In genomic region chr16:75593501-75594183, GRCm38 (mm10) we compare ENCODE assay signal across 8 mouse cellular contexts. TPM values are rescaled to one million over a fixed set of nuclear protein-coding genes. Genes with fewer than 3 reads are reported as not detected.
DNase-seq lines count a peak whose midpoint lies in the region; ATAC-seq and TF ChIP-seq lines count a peak whose summit lies in the region.

No protein-coding gene starts in this region.

- H3K4me1 ChIP-seq in kidney, adult 2 months (ENCODE audit: control insufficient read depth, insufficient read depth, low read length): no peaks in the 10 kb centered on the region
- no peaks in the 10 kb centered on the region for H3K4me1 ChIP-seq in bone marrow macrophage, adult 2 months (ENCODE audit: control insufficient read depth, insufficient read depth, low read length)
- H3K4me1 ChIP-seq in hindbrain, embryonic 15.5 days (replicated peaks): peaks cover 10% of the 10 kb centered on the region
- H3K4me1 ChIP-seq in midbrain, embryonic 14.5 days (ENCODE audit: control insufficient read depth, insufficient read depth, low read length): peaks cover 9% of the 10 kb centered on the region; the same call in 1 of the 2 replicates

- H3K27me3 ChIP-seq in kidney, adult 2 months (replicated peaks; ENCODE audit: control insufficient read depth, insufficient read depth, low read length): no peaks in the 10 kb centered on the region
- H3K27me3 ChIP-seq in hindbrain, embryonic 15.5 days: no peaks in the 10 kb centered on the region
- no peaks in the 10 kb centered on the region for H3K27me3 ChIP-seq in midbrain, embryonic 14.5 days (ENCODE audit: control insufficient read depth, insufficient read depth, low read length)

- 11% methylated on average over 15 of the region's 15 CpGs for WGBS in kidney, adult 2 months
- WGBS in hindbrain, embryonic 15.5 days: 10% methylated on average over 15 of the region's 15 CpGs
- 11% methylated on average over 15 of the region's 15 CpGs for WGBS in midbrain, embryonic 14.5 days

- intact Hi-C loops in gastrocnemius, postnatal 36 days (cut with DNase I): no loop called here

- no peak for TF ChIP-seq CTCF in kidney, adult 2 months (conservative IDR thresholded peaks at IDR 0.05; ENCODE audit: insufficient read depth, insufficient read length, low read depth, low read length)
- no peak for TF ChIP-seq CTCF in bone marrow macrophage, adult 2 months (IDR thresholded peaks at IDR 0.05; ENCODE audit: low read depth, low read length)

- H3K4me3 ChIP-seq in kidney, adult 2 months (ENCODE audit: insufficient read depth, low read depth, low read length): peak overlapping the region; percentile 79; the same call in 1 of the 2 replicates
- H3K4me3 ChIP-seq in bone marrow macrophage, adult 2 months (ENCODE audit: insufficient read depth, low read length): peak overlapping the region; percentile 56
- peak overlapping the region; percentile 90 for H3K4me3 ChIP-seq in hindbrain, embryonic 15.5 days
- peak overlapping the region; percentile 69 for H3K4me3 ChIP-seq in midbrain, embryonic 14.5 days (replicated peaks; ENCODE audit: low read depth, low read length)

- no peaks in the 10 kb centered on the region for H3K9me3 ChIP-seq in hindbrain, embryonic 15.5 days
- no peaks in the 10 kb centered on the region for H3K9me3 ChIP-seq in midbrain, embryonic 14.5 days (ENCODE audit: control insufficient read depth, low read length)

- no peak overlapping the region for H3K27ac ChIP-seq in kidney, adult 2 months (ENCODE audit: insufficient read depth, low read depth, low read length)
- no peak overlapping the region for H3K27ac ChIP-seq in bone marrow macrophage, adult 2 months (ENCODE audit: insufficient read depth, low read depth, low read length)
- peak overlapping the region; percentile 85; the same call in 1 of the 2 replicates for H3K27ac ChIP-seq in hindbrain, embryonic 15.5 days (replicated peaks)
- no peak overlapping the region for H3K27ac ChIP-seq in midbrain, embryonic 14.5 days (replicated peaks; ENCODE audit: low read depth, low read length)

- H3K4me2 ChIP-seq in hindbrain, embryonic 15.5 days: peak overlapping the region; percentile 69
- peak overlapping the region; percentile 77 for H3K4me2 ChIP-seq in midbrain, embryonic 14.5 days (ENCODE audit: low read length)

- no peak for TF ChIP-seq POLR2A in kidney, adult 2 months (IDR thresholded peaks at IDR 0.05; ENCODE audit: low read depth, low read length)
- TF ChIP-seq POLR2A in bone marrow macrophage, adult 2 months (IDR thresholded peaks at IDR 0.05; ENCODE audit: borderline replicate concordance, low read depth, low read length): no peak

- DNase-seq in kidney, adult 2 months: no peak
- DNase-seq in kidney, postnatal 10 days: no peak
- DNase-seq in midbrain, embryonic 14.5 days: peak; percentile 18
- DNase-seq in ovary, adult 18-20 months (ENCODE audit: low spot score): no peak
- DNase-seq in kidney, postnatal 25 days: no peak
- DNase-seq in gastrocnemius, postnatal 36 days: no peak

- no peaks in the 10 kb centered on the region for H3K36me3 ChIP-seq in kidney, adult 2 months (ENCODE audit: control insufficient read depth, insufficient read depth, low read length)
- H3K36me3 ChIP-seq in hindbrain, embryonic 15.5 days: no peaks in the 10 kb centered on the region
- H3K36me3 ChIP-seq in midbrain, embryonic 14.5 days (ENCODE audit: control insufficient read depth, insufficient read depth, low read length): no peaks in the 10 kb centered on the region

- peak overlapping the region; percentile 76 for H3K9ac ChIP-seq in hindbrain, embryonic 15.5 days
- H3K9ac ChIP-seq in midbrain, embryonic 14.5 days (replicated peaks; ENCODE audit: low read length): peak overlapping the region; percentile 74; the same call in 1 of the 2 replicates

- ATAC-seq in hindbrain, embryonic 15.5 days (ENCODE audit: low FRiP score, low read depth): peak; percentile 45; the same call in 1 of the 2 replicates
- peak; percentile 25; the same call in 1 of the 2 replicates for ATAC-seq in midbrain, embryonic 14.5 days (ENCODE audit: low FRiP score, low TSS enrichment)

RNA-seq across cellular contexts. Expression of gene Rbm11, which starts 1.0 kb away (rescaled TPM):
- 0.33 and 0.39 TPM in 2 replicates for polyA plus RNA-seq in kidney, adult 2 months (2012; rRNA removed)
- 0.39 TPM in 1 of 2 replicates, not detected in the other for polyA plus RNA-seq in bone marrow macrophage, adult 2 months (2012; ENCODE audit: insufficient read depth, insufficient read length, missing spikeins)
- 3.2 and 5.2 TPM in 2 replicates for polyA plus RNA-seq in hindbrain, embryonic 15.5 days (2015; fragmentation: Nextera tagmentation; extraction: Ambion mirVana)
- polyA plus RNA-seq in midbrain, embryonic 14.5 days (2014; fragmentation: Nextera tagmentation; extraction: Ambion mirVana): 2.2 and 2.9 TPM in 2 replicates
- total RNA-seq in gastrocnemius, postnatal 36 days (2021): not detected

RNA-seq across cellular contexts. Expression of gene Lipi, which starts 7.8 kb away (rescaled TPM):
- polyA plus RNA-seq in kidney, adult 2 months (2012; rRNA removed): not detected in 2 replicates
- not detected in 2 replicates for polyA plus RNA-seq in bone marrow macrophage, adult 2 months (2012; ENCODE audit: insufficient read depth, insufficient read length, missing spikeins)
- not detected in 2 replicates for polyA plus RNA-seq in hindbrain, embryonic 15.5 days (2015; fragmentation: Nextera tagmentation; extraction: Ambion mirVana)
- polyA plus RNA-seq in midbrain, embryonic 14.5 days (2014; fragmentation: Nextera tagmentation; extraction: Ambion mirVana): not detected in 2 replicates
- not detected for total RNA-seq in gastrocnemius, postnatal 36 days (2021)
